Mouse (Mus musculus) liver, embryonic 14.5 days (tissue): ENCODE measurements at regions not wholly inside any gene's neighbourhood (a gene's known extent, or its start where the extent isn't known, plus 50 kb on each side); places are given as distances from the start of the nearest gene placed in this dataset.
"Not testable (repeated sequence)": the region's sequence is repeated elsewhere in the genome, so short reads cannot be mapped to it uniquely, and the experiment has no call there.

Source experiments
- CTCF ChIP-seq: IDR thresholded peaks from 2 replicates; pipeline ENCODE4 v1.5.1; 2016; ENCODE audit warnings: antibody characterized with exemption, low read depth, control low read depth
- EP300 ChIP-seq: IDR thresholded peaks from 2 replicates; pipeline ENCODE4 v1.6.1; 2016; ENCODE audit warnings: antibody characterized with exemption, low read depth

- not testable (repeated sequence) for TF ChIP-seq CTCF, EP300
Observed at GRCm38 (mm10) chr5:100271975-100272374, 112.4 kb upstream of the Tmem150c start.
